Mouse (Mus musculus) kidney, postnatal 10 days (tissue): ENCODE measurements at regions not wholly inside any gene's neighbourhood (a gene's known extent, or its start where the extent isn't known, plus 50 kb on each side); places are given as distances from the start of the nearest gene placed in this dataset.

ENCODE experiments used
- DNase-seq: peaks from one replicate; pipeline ENCODE4 v3.0.0; 2021; ENCODE audit warnings: mixed read lengths

DNA sequence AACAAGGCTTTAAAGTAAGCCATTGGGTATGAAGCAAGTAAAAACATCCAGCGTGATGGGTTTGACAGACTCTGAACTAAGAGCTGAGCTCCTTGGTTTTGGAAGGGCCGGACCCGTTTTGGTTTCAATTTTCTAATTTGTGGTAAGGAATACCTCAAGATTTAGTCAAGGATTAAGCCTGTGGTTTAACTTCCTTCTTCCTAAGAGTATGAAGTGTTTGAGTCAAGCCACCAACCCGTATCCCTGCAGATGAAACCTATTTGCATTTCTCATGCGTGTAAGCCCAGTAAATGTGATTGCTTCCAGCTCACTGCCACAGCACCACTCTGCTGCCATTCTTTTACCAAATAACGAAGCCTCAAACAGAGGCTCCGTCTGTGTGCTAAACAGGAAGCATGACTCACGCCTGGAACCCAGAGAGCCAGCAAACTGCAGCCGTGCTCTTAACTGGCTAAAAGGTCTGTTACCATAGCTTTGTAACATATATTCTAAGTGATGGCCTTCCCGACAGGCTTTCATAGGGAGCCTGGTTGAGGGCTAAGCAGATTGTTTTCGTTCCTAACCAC lies 149.7 kb downstream of the Etv1 start:
- peak; percentile 37 for DNase-seq

DNA sequence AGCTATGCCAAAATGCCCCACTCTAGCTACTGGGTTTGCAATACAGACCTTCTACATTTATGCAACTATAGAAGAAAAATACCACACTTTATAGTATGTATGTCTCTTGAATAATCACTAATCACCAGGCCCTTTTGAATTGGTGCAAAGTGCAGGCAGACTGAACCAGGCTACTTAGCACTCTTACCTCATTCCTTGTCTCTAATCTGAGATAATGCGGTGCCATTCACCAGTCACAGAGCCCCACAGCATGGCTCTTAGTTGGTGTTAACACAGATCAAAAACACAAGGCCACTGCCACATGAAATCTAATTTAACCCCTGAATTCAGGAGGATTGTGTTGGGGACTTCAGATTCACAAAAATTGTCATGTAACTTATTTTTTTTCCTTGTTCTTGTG lies 150.5 kb downstream of the Etv1 start:
- DNase-seq = no peak

DNA sequence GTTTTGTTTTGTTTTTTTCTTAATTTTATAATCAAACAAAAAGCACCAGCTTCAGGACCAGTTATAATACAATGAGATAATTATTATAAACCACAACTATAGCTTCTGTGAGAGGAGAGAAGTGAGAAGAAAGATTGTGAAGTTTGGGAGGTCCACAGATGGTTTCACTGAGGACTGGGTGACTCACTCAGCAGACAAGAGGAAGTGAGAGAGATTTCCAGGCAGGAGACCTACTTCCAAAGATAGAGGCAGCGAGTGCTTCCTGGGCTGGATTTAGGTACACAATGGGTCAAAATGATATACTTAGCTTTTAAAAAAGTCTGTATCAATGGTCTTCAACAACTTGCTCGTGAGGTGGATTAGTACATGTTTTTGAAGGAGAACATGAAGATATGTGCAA lies 152.6 kb downstream of the Etv1 start:
- DNase-seq = no peak

DNA sequence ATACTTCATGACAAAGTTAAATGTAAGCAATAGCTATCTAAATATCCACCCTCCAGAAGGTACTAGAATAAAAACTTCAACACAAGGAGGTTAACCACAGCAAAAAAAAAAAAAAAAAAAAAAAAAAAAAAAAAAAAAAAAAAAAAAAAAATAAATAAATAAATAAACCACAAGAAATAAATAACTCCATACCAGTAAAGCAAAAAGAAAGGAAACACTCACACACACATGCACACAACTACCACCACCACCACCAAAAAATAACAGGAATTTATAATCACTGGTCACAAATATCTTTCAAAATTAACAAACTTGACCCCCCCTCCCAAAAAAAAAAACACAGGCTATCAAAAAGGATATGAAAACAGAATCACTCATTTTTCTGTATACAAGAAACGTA lies 180.4 kb downstream of the Etv1 start:
- no peak for DNase-seq

DNA sequence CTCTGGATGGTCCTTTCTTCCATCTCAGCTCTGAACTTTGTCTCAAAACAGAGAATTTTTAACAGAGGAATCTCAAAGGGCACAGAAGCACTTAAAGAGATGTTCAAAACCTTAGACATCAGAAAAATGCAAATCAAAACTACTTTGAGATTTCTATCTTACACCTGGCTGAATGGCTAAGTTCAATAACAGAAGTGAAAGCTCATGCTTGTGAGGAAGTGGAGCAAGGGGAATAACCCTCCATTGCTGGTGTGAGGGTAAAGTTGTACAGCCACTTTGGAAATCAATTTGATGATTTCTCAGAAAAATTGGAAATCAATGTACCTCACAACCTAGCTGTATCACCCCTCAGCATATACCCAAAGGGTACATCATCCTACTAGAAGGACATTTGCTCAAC lies 183.1 kb downstream of the Etv1 start:
- DNase-seq = no peak

DNA sequence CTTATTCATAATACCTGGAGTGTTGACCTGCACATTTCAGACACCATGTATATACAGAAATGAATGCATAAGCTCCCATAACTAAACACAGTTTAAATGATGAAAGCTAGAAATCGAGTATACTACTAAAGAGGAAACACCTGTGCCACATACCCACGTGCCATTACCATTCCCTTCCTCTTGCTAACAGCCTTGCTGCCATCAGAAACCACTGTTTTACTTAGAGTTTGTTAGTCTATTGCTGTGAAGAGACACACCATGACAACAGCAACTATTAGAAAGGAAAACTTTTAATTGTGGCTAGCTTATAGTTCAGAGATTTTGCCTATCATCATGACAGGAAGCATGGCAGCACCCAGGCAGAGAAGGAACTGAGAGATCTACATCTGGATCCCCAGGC lies 191.2 kb downstream of the Etv1 start:
- DNase-seq = no peak

DNA sequence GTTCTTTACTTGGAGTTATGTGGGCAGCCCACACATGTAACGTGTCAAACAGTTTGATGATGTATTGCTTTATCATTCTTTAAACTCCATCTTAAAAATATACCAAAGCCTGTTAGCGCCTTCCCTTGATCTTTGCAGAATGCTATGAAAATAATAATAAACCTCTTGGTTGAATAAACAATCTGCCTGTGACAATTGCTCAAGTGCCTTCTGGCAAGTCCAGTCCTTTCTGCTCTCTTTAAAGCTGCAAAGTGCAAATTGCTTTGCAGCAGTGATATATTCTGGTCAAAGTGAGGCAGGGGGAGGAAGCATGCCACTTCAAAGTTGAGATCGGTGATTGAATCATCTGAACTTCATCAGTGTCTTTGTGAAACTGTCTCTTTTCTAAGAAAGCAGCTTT lies 193.0 kb downstream of the Etv1 start:
- no peak for DNase-seq

DNA sequence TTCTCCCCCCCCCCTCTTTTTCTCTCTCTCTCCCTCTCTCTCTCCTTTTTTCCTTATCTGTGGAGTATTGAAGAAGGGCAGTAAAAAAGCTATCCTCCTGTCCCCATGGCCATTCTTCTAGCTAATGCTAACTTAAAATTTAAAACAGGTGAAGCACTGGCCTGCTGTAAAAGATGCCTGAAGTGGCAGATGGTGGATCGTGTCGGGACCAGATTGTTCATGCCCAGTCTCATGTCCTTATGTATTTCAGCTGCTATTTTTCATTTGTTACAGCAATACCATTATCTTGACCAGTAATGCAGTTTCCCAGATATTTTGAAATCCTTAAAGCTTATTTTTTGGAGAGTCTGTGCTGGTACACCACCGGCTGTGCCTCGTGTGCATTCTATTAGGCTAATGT lies 196.3 kb downstream of the Etv1 start:
- no peak for DNase-seq

DNA sequence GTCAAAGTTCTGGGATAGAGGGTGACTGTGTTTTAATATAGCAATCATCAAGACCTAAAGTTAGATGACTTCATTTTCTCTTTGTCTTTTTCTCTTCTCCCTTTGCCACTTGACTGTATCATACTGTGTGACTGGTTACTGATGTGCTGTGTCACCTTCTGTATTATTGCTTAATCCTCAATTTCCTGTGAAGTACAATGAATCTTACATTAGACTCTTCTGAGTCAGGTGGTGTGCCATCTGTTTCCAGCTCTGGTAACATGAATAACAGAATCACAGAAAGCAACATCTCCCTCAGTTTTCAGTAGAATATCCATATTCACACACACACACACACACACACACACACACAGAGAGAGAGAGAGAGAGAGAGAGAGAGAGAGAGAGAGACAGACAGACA lies 203.2 kb downstream of the Etv1 start:
- no peak for DNase-seq

DNA sequence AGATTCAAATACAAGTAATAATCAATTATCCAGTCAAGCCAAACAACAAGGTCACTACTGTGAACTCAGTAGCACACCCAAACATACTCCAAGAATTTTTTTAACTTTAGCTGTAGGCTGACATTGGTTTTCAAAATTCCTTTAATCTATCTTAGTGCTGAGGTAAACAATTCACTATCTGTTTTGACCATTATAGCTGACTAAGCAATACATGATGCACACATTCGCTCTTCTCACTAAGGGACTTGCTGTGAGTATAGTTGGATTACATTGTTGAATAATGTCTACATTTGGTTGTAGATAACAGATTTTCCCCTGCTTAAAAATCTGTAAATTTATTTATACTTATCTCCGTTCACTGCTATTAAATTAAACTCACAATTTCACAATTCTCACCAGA lies 206.7 kb downstream of the Etv1 start:
- no peak for DNase-seq

DNA sequence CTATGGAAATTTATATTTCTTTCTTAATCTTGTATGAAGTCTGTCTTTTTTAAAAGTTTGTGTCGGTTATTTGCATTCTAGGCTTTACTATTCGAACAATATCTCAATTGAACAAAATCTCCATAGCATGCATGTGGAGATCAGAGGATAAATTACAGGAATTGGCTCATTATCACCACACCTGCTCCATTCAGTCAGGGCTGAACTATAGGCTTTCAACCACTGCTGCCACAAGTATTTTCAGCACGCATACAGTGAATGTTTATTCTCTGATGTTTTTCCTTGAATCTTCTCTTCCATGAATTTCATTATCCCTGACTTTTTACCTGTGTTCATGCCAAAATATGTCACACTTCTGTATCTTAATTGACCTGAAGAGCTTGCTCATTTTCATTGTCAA lies 207.2 kb downstream of the Etv1 start:
- DNase-seq = no peak

DNA sequence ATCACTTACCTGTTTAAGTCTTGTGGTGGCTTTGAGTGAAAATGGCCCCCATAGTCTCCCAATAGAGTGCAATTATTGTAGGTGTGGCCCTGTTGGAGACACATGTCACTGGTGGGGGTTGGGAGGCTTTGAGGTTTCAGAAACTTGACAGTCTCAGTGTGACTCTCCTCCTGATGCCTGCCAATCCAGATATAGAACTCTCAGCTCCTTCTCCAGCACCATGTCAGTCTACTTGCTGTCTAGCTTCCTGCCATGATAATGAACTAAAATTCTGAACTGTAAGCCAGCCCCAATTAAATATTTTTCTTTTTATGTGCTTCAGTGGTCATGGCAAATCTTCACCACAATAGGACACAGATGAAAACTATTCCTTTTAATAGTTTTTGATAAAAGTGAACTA lies 208.1 kb downstream of the Etv1 start:
- DNase-seq = no peak

DNA sequence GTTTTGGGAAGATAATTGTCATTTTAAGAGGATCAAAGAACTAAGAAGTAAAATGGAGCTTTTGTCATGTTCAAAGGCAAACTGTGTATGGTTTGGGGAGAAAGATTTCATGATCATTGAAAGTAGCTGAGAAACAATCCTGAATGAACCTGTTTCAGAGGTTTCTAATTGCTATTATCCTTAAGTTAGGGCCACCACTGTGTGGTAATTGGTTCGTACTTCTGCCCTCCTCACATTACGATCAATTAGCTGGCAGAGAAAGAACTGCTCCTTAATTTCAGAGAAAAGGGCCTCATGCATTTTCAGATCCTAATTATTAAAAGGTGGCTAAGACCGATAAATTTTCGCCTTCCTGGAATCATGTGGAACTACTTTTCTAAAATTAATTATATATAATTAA lies 208.6 kb downstream of the Etv1 start:
- no peak for DNase-seq

DNA sequence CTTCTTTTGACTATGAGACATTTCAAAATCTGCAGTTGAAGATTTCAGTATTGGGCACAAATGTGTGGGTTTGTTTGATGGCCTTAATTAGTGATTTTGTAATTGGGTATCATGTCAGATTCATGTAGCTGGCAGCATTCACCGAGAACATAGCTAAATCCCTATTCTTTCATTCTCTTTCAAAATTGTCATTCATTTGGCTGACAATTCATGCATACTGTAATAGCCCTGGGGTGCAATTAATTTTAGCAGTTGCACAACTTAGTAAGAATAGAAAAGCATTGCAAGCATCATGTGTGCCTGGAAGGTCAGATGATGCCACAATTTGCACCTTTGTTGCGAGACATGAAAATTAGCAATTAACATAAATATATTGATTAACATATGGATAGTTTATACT lies 248.0 kb downstream of the Etv1 start:
- no peak for DNase-seq

DNA sequence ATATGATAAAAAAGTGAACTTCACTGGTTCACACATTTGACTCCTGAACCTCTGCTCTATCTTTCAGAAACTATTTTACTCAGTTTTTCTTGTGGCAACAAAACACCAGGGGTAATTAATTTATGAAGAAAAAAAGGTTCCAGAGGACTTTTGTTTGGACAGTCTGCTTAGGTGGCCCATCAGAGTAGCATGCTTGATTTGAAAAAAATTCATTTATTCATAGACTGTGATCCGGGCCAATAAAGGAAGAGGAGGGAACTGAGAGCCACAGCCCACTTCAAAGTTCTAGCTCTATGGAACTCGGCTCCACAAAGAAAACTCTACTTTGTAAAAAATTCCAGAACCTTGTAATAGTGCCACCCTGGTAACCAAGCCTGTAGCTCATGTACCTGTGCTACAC lies 248.8 kb downstream of the Etv1 start:
- no peak for DNase-seq

DNA sequence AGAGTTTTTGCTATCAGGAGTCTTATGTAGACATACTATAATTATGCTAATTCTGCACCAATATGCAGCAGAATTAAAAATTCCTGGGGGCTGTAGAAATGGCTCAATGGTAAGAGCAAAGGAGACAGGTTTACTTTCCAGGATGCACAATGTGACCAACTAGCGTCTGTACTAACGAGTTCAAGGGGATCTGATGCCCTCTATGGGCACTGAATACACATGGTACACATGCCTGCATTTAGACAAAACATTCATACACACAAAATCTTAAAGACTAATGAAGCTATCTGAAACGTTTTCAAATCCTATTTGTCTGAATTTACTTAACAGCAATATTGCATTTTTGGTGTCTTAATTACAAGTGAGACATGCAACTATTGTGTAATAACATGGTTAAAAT lies 254.8 kb downstream of the Etv1 start:
- no peak for DNase-seq

DNA sequence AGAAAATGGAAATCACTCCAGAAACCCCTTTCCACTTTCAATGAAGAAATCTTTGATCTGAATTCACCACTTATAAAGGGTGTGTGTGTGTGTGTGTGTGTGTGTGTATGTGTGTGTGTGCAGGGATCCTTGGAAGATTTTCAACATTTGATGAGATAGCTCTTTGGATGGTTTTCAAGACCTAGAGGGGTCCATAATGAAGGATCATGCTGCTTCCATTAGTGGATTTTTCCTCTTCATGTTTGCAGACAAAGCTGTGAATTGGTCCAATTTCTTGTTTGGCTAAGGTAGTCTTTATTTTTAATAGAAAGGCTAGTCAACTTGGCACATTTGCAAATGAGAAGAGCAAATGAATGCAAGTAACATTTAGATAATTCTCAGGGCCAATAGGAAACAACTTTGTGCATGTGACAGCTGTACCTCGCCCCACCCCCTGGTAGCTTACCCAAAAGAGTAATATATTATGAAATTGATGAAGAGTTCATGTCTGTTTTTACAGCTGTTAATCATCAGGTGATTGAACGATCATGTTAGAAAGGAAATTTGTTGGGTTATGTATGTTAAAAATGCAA lies 257.4 kb downstream of the Etv1 start:
- no peak for DNase-seq

DNA sequence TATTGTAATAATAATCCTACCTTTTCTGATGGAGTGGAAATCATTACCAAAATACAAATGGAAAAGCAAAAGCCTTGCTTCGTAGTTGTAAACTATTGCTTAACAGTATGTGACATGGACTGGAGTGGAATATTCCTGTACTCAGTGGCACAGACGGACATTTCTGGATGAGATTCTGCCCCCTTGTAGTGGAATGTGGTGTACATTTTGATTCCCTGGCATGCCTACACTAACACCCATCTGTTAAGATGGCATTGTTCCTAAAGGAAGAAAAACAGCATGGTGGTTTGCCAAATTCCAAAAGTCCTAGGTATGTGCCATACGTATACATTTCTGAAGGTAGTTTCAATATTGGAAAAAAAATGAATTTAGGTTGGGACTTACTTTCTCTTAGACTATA lies 258.9 kb downstream of the Etv1 start:
- no peak for DNase-seq

DNA sequence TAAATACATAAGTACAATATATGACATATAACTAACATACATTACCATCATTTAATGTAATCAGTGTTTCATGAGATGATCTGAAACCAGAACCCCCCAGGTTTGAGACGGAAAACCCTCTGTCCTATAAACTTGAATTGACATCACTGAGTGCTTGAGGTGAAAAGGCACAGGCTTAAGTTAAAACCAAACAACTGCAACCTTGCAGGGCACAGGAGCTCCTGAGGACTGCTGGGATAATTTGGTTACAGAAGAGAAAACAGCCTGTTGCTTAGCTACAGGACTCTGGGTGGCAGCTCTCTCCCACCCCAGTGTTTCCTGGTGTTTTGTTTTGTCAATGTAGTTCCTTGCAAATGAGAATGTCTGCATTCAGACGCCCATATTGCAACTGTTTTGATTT lies 259.5 kb downstream of the Etv1 start:
- DNase-seq = no peak

DNA sequence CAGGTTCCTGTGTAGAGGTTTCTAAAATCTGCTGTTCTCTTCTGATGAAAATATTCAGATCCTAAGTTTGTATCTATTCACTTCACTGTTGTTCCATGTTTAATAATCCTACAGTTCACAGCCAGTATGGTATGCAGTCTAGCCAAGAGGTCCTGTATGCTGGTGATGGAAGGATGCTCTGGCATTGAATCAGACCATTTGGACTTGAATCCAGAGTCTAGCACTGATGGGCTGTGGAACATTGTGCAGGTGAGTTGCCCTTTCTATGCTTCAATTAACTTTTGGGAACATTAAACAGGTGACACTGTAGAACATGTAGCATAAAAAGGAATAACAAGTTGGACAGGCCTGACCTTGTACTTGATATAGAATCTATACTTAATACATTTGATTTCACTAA lies 267.9 kb downstream of the Etv1 start:
- DNase-seq = no peak

DNA sequence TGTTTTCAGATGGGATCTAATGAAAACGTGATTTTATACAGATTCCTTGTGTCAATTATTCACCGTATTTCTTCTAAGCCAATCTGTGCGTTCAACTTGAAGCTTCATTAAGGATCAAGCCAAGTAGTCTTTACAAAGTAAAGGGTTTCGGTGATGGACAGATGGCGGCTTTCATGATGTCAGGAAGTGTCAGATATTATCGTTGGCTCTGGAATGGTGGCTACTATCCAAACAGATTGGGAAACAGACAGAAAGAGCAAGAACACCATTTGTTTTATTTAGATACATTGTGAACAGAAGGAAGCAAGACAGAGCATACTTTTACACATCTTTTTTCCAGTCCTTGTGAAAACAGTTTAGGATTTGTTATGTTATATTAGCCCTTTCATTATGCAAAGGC lies 269.3 kb downstream of the Etv1 start:
- DNase-seq = peak; percentile 8

DNA sequence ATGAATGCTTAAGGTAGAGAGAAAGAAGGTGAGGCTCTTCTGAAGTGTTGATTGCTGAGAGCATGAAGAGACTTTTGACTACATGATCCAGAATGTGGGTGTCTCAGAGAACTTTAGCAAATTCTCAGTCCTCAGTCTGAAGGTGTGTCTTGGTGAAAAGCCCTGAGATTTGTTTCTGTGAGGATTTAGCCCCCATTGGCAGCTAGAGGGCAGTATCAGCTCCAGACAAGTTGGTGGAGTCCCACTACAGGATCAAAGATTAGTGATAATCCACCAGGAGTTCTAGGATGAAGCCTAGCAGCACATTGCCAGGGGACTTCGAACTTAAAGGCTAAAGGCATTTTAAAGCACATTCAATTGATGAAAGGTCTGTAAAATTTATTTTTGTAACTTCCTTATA lies 269.8 kb downstream of the Etv1 start:
- peak; percentile 6 for DNase-seq

DNA sequence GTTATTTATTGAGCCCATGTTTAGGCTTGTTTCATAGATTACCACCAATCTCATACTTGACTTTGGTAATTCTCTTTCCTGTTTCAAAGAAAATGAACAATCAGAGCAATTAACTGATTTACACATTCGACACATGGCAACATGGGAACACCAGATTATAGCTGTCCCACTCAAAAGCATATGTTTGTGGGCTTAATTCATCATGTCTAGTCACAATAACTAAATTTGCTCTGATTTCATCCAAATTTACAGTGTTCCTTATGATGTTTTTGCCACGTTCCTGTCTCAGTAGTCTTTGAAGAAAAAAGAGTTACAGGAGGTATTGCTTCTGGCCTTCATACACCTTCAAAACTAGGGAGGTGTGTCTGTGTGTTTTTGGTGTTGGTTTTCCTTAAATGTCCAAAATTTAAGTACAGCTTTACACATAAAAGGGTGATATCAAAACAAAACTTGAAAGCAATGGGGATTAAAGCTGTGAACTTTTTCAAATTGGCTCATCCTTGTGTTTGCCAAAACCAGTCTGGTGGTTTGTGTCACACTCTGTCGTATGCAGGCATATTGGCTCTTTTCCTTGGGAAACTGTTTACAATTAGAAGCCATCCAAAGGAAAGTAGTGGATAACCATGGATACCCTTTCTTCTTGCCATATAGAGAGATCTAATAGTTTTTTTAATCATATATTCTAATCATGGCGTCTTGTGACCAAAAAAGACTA lies 291.3 kb downstream of the Etv1 start:
- no peak for DNase-seq

DNA sequence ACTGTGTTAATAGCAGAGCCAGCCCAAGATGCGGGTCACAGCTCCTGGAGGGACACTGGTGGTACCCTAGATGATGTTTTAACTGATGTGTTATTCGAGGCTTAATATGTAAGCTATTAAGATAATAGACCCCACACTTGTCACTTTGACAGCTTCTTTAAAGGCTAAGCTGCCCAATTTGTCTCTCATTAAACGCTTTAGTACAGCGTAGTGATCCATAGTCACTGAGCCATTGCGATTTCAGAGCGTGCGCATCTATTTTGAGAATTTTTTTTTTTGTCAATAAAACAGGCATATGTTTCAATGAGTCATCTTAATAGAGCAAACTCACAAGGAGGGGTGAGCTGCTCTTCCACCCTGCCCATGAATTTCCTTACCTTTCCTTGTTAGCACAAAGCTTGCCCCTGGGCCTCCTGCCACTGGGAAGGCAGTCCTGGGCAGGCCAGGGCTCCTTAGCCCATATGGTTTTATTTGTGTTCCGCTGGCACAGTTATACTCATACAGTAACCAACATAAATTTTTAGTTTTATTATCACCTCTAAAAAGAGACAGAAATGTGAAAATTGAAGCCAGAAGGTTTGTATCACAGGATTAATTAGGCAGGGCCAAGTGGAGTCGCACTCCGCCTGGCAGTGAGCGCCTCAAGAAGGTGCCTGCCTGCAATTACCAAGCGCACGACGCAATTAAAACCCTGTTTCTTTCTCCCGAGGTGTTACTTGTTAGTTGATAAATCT lies 294.3 kb downstream of the Etv1 start:
- DNase-seq = no peak
